Mouse (Mus musculus): Measurements from ENCODE around the gene Kif1b. TPM values are rescaled to one million over a fixed set of nuclear protein-coding genes. Genes with fewer than 3 reads are reported as not detected.

Gene Kif1b
- total and polyA plus RNA-seq, 3 experiments, result 8.8 to 20.2 (median 16.3) TPM

GRCm38 (mm10) chr4:149176645-149177044 lies 130.8 kb downstream of the Kif1b start:
- Histone ChIP-seq H3K27me3 (ENCODE audit: control insufficient read depth in 1 of 2, insufficient read depth in 2 of 2, low read length in 2 of 2) (no peaks in the 10 kb centered on the region), H3K9me3 (replicated peaks; ENCODE audit: insufficient read depth, low read length) (no peaks in the 10 kb centered on the region), H3K79me2 (ENCODE audit: control insufficient read depth, insufficient read depth, low read length, poor library complexity) (no peaks in the 10 kb centered on the region), H3K4me3 (ENCODE audit: control insufficient read depth in 1 of 2, insufficient read depth in 1 of 2, low read depth in 2 of 2, low read length in 2 of 2) (no peak overlapping the region), H3K4me1 (ENCODE audit: control insufficient read depth in 1 of 2, insufficient read depth in 2 of 2, low read length in 2 of 2) (peaks cover 0 to 1% of the 10 kb centered on the region in 2 experiments; a peak in 1 of 4 replicates), H3K27ac (ENCODE audit: control insufficient read depth, low read depth, low read length) (no peak overlapping the region), H3K36me3 (ENCODE audit: control insufficient read depth in 1 of 2, insufficient read depth in 2 of 2, low read length in 2 of 2) (no peaks in the 10 kb centered on the region), H3K9ac (ENCODE audit: control insufficient read depth, low read depth, low read length, poor library complexity, severe bottlenecking) (no peak overlapping the region)
- TF ChIP-seq POLR2AphosphoS5 (IDR thresholded peaks at IDR 0.05; ENCODE audit: borderline replicate concordance, low read depth, low read length), result no peak
- TF ChIP-seq RAD21 (IDR thresholded peaks at IDR 0.05; ENCODE audit: low read depth, low read length), result no peak
- no peak for TF ChIP-seq RCOR1 (IDR thresholded peaks at IDR 0.05; ENCODE audit: low read depth, low read length)
- no peak for TF ChIP-seq UBTF (IDR thresholded peaks at IDR 0.05; ENCODE audit: borderline replicate concordance, insufficient read depth, low read depth, low read length)
- TF ChIP-seq MAFK (IDR thresholded peaks at IDR 0.05; ENCODE audit: borderline replicate concordance, low read depth, low read length), result no peak
- TF ChIP-seq USF2 (IDR thresholded peaks at IDR 0.05; ENCODE audit: borderline replicate concordance in 1 of 2, insufficient read depth in 1 of 2, low read depth in 1 of 2, low read length in 2 of 2), result no peak
- TF ChIP-seq MAZ (IDR thresholded peaks at IDR 0.05; ENCODE audit: low read depth, low read length), result no peak
- no peak for TF ChIP-seq SMC3 (IDR thresholded peaks at IDR 0.05; ENCODE audit: low read depth, low read length)
- TF ChIP-seq POLR2A (IDR thresholded peaks at IDR 0.05; ENCODE audit: control insufficient read depth in 1 of 2, insufficient read depth in 1 of 2, low read depth in 1 of 2, low read length in 2 of 2, poor library complexity in 1 of 2), result no peak
- TF ChIP-seq NELFE (IDR thresholded peaks at IDR 0.05; ENCODE audit: low read depth, low read length), result no peak
- TF ChIP-seq MYC (IDR thresholded peaks at IDR 0.05; ENCODE audit: low read depth, low read length), result no peak
- no peak for TF ChIP-seq MXI1 (IDR thresholded peaks at IDR 0.05; ENCODE audit: low read depth, low read length)
- TF ChIP-seq ZMIZ1 (IDR thresholded peaks at IDR 0.05; ENCODE audit: low read depth, low read length), result no peak
- no peak for TF ChIP-seq CHD1 (IDR thresholded peaks at IDR 0.05; ENCODE audit: low read depth, low read length)
- TF ChIP-seq ZC3H11A (IDR thresholded peaks at IDR 0.05; ENCODE audit: low read depth, low read length), result no peak
- TF ChIP-seq CTCF (IDR thresholded peaks at IDR 0.05 in 2 of 3, conservative IDR thresholded peaks at IDR 0.05 in 1 of 3; ENCODE audit: control insufficient read depth in 1 of 3, insufficient read depth in 1 of 3, low read depth in 2 of 3, low read length in 3 of 3, poor library complexity in 1 of 3, severe bottlenecking in 1 of 3), result no peak
- TF ChIP-seq ETS1 (IDR thresholded peaks at IDR 0.05; ENCODE audit: low read depth, low read length), result no peak
- TF ChIP-seq EP300 (IDR thresholded peaks at IDR 0.05; ENCODE audit: low read depth in 1 of 2, low read length in 2 of 2), result no peak
- no peak for TF ChIP-seq TAL1 (IDR thresholded peaks at IDR 0.05; ENCODE audit: low read length)
- TF ChIP-seq ZNF384 (IDR thresholded peaks at IDR 0.05; ENCODE audit: low read depth, low read length), result no peak
- DNase-seq (ENCODE audit: low read depth, low spot score), result no peak

GRCm38 (mm10) chr4:149173661-149174060 lies 133.8 kb downstream of the Kif1b start:
- Histone ChIP-seq H3K79me2 (ENCODE audit: control insufficient read depth, insufficient read depth, low read length, poor library complexity) (no peaks in the 10 kb centered on the region), H3K9ac (ENCODE audit: control insufficient read depth, low read depth, low read length, poor library complexity, severe bottlenecking) (no peak overlapping the region), H3K4me1 (ENCODE audit: control insufficient read depth in 1 of 2, insufficient read depth in 2 of 2, low read length in 2 of 2) (peaks cover 4 to 13% of the 10 kb centered on the region in 2 experiments; a peak in 3 of 4 replicates), H3K27ac (ENCODE audit: control insufficient read depth, low read depth, low read length) (no peak overlapping the region), H3K36me3 (ENCODE audit: control insufficient read depth in 1 of 2, insufficient read depth in 2 of 2, low read length in 2 of 2) (peaks cover 0 to 12% of the 10 kb centered on the region in 2 experiments; a peak in 2 of 4 replicates), H3K9me3 (replicated peaks; ENCODE audit: insufficient read depth, low read length) (no peaks in the 10 kb centered on the region), H3K4me3 (ENCODE audit: control insufficient read depth in 1 of 2, insufficient read depth in 1 of 2, low read depth in 2 of 2, low read length in 2 of 2) (no peak overlapping the region), H3K27me3 (ENCODE audit: control insufficient read depth in 1 of 2, insufficient read depth in 2 of 2, low read length in 2 of 2) (no peaks in the 10 kb centered on the region)
- no peak for TF ChIP-seq MAX (IDR thresholded peaks at IDR 0.05; ENCODE audit: low read length)
- TF ChIP-seq GATA1 (IDR thresholded peaks at IDR 0.05; ENCODE audit: low read depth, low read length), result no peak
- DNase-seq (ENCODE audit: low read depth, low spot score), result no peak
